Mouse (Mus musculus) retina, postnatal 1 day (tissue): ENCODE data around the gene Gria1.

Experiments
- DNase-seq: peaks from one replicate; pipeline ENCODE4 v3.0.0-alpha.2; 2012

The Gria1 gene

DNA sequence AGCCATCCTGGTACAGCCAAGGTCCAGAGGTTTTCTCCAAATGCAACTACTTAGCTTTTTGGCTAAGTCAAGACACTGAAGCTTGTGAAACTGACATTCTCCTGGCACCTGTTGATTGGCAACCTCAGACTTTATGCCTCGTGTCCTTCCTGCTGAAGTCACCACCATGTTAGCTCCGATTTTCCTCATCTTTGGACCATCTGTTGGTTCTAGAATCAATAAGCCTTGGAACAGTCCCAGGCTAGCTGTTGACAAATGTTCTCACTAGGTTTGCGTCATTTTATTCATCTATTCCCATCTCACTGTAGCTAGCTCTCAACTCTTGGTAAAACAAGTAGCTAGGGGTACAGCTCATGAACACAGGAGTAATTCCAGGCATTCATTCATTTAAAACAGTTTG is 51.3 kb downstream of the Gria1 start:
- no peak for DNase-seq

DNA sequence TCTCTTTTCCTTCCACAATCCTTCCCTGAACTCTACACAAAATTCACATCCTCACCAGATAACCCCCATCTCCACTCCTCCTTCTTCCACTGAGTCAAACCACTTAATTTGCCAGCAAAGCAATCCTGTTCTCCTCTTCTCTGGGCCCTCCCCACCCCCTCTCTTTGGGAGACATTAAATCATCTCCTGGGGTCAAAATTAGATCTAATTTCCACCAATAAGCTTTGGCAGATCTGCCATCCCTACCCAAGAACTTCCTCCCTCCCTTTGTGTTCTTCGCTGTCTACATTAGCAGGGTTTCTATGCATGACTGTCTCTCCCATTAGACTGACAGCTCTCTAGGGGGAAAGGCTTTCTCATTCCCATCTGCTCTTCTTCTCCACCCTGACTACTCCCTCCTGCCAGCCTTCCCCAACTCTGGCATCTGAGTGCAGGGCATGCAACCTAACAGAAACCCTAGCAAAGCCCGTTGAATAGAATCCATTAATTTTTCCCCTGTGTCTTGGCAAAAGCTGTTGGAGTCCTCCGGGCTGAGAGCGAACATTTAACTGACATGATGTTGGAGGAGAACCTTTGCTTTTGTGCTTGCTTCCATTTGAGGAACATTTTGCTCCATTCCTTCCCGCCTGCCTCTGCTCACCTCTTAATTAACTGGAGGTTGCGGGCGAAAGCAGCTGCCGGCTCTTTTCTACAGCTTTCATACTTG is 59.2 kb downstream of the Gria1 start:
- peak; percentile 30 for DNase-seq

DNA sequence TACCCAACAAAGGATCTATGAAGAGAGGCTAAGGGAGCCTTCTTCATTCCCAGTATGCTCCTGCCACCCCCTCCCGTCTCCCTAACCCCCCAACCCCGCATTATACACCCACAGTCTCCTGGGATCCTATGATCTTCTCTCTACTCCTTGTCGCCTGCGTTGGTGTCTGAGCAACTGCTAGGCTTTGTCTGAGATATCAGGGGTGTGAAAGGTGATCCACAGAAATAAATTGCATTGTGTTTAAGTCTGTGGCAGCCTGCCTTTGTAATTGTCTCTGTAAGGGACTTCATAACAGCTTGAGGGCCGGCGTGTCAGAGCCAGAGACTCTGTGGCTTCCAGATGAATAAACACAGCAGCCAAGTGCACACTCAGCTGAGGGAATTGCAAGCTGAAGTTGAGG is 61.0 kb downstream of the Gria1 start:
- peak; percentile 18 for DNase-seq

DNA sequence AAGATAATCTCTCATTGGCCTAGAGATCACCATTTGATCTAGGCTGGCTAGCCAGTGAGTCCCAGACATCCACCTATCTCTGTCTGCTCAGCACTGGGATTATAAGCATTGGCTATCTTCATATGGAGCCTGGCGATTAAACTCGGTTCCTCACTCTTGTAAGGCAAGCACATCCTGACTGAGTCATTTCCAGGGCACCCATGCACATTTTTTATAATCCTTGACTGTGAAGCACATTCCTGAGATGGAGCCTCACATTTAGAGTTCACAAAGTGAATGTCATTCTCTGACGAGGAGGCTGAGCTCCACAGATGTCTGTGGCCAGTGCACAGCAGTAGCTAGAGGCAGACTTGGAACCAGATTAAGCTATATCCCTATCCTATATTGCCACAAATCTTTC is 68.2 kb downstream of the Gria1 start:
- no peak for DNase-seq

DNA sequence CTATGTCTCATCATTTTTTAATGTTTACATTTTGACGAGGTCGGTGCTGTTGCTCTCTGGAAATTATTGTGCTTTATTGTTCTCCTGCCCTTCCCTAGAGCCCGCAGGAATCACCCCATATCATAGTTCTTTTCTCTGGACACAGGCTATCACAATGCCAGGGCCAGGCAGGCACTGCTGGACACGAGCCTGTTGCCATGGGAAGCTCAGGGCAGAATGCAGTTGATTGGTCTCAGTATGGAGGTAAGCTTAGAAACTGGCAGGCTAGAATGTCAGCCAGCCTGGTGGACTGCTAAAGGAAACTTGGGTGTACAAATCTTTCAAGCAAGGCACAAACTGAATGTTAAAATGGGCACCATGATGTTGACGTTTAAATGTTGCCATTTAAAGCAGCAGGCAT is 78.3 kb downstream of the Gria1 start:
- DNase-seq = no peak

DNA sequence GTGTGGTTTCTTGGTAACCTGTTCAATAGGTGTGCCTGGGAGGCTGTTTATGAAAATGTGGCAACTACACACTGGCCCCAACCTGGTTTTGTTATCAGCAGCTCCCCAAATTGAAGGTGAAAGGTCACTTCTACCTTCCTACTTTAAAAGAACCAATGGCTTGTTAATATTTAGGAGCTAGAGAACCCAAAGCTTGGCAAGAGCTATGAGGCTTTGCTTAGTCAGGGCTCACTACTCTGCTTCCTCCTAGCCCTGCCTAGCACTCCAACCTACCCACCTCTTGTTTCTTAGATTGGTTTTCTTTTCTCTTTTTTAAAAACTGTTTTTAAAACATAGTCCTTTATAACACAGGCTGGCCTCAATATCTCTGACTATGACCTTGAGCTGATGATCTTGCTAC is 79.5 kb downstream of the Gria1 start:
- no peak for DNase-seq

DNA sequence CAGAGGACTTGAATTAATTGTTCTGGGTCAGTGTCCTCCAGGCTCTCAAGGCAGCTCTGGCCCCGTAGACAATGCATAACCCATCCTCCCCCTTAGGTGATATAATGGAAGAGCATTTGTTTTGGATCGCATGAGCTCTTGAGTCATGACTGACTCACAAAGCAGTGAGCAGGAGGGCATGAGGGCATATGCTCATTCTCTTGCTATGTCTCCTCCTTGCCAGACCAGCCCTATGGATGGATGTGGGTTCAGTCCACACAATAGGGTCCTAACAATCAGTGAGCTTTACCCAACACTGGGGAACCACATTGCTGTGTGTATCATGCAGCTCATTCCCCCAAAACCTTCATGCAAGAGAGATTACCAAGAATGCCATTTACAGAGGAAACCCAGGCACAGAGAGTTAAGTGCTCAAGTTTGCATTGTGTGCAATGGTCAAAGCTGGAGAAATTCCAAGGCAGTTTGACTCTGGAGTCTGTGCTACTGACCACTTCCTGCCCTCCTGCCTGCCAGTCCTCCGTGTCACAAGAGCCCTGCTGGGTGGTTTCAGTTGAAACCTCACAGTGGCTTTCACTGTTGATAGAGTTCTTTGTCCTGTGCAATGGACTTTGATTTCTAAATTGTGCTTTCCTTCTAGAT is 80.2 kb downstream of the Gria1 start:
- DNase-seq = no peak

DNA sequence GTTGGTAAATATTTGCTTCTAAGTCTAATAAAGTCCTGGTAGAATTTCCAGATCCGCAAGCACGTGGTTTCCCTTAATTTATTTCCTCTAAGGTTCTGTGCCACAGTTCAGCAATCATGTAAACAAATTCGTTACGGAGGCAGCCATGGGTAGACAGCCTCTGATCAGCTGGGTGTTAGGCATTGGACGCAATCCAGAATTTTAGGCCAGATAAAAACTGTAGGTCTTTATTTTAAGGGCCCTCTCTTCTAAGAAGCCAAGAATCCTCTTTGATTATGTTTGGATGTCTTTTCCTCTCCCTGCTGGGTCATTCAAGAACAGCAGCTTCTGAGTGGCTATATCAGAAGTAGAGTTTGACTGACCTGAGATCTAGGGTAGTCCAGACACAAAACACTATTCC is 89.3 kb downstream of the Gria1 start:
- DNase-seq = no peak

DNA sequence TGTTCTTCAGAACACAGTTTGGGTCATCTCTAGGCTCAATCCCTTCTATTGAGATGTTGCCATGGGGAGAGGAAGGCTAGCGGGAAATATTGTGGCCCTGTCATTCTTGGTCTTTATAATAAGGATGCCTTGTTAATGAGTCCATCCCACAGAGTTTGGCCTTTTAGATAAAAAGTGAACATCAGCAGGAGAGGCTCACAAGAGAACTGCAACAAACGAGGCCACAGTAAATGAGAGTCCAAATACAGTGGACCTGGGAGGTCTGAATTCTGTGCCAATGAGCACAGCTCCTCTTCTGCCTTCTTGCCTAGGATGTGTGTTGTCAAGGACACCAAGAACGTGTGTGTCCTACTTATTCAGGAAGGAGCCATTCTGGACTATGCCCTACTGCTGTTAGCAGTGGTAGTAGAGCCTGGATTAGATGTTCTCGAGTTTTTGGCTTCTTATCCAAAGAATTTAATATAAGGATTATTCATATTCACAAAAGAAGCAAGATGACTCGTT is 92.6 kb downstream of the Gria1 start:
- DNase-seq = no peak

DNA sequence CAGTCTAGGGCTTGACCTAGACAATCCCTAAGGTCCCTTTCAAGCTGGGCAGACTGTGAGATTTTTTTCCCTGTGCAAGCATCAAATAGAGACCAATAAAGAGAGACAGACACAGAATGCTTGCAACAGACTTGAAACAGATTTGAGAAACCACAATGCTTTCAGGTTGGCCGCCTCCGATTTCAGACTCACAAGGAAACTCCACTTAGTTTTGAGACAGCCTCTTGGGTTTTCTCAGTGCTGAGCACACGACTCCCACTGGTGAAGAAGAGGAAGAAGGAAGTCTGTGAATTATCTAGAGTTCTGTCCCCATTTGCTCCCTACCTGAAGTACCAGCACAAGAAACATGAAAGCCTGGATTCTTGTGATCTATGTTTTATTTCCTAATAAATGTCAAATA is 94.5 kb downstream of the Gria1 start:
- DNase-seq = no peak

DNA sequence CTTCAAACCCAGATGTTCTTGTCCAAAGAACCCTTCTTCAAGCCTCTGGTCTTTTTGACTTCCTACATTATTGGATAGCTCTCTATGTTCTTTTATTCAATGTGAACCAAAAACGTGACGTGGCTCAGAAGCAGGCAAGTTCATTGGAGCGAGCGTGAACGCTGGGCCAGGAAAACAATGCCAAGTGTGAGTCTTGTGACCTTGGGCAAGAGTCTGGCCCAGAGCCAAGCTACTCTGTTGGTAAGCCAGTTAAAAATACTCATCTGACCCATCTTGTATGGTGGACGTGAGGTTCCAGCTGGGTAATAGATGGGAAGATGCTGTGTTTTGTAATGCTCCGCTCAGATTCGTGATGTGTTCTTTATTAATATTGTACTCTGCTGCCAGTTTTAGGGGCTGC is 101.2 kb downstream of the Gria1 start:
- peak; percentile 65 for DNase-seq

DNA sequence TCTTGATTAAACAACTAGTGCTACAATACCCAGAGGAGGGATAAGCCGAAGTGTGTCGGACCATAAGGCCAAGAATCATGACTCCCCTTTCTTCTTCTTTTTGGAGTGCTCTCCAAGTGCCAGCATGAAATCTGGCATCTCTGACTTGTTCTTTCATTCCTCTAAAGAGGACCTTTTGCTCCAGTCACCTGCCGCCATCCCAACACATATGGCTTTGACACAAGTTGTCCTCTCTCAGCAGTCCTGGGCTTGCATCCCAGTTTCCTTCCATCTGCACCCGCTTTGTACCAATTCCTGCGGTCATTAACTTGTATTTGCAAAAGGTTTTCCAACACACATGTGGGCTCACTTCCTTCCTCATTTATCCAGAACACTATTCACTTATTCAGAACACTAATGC is 103.2 kb downstream of the Gria1 start:
- no peak for DNase-seq

DNA sequence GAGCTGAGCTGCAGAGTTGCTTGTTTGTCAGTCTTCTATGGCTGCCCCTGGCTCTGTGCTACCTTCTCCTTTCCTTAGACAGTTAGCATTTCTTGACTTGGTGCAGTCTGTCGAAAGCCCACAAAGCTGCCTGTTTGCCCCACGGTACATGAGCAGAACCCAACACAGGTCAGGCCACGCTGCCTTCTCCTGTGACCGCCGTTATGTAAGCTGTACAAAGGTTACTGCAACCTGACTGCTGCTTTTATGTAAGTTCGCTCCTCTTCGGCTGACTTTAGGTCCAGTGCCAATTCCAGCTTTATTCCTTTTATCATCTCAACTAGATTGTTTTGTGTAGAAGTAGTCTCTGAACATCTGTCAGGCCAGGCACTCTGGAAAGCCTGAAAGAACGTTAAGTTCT is 115.9 kb downstream of the Gria1 start:
- no peak for DNase-seq

DNA sequence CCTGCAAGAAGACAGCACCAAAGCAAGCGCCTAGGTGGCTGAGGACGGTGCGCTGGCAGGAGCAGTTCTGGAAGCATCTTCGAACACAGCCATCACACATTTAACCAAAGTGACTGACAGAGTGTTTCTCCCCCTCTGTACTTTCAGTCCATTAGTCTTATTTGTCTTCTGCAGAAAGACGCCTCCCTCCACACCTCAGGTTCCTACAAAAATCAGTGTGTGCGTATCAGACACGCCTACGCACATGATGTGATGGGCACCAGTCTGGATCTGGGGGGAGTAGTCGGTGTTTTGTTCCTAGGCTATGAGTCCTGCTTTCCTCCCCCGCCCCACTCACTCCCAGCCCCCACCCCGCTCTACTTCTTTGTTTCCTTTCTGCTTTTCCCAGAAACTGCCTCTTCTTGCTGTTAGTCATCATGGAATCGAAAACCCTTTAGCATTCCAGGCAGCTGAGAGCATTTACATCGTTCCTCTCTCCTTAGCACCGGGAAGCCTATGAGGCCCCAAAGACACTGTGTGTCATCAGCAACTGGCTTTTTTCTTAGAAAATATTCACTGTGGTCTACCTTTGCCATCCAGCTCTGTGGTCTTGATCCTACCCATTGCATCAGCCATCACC is 129.1 kb downstream of the Gria1 start:
- DNase-seq = no peak

DNA sequence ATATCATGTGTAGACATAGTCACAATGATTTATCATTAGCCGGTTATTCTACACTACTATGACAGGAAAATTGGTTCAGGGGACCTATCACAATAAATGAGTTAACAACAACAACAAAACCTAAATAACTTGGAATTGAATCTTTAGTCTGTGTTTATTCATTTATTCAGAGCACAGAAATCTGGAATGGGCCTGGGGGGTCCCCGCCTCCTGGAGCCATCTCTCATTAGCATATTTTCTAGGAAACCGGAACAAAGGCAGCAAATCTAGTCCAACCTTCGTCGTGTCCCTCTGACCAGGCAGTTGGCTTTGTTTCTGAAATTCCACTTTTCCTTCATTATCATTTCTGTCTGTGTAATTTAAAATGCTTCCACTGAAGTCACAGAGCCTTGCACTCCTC is 132.5 kb downstream of the Gria1 start:
- peak; percentile 17 for DNase-seq

DNA sequence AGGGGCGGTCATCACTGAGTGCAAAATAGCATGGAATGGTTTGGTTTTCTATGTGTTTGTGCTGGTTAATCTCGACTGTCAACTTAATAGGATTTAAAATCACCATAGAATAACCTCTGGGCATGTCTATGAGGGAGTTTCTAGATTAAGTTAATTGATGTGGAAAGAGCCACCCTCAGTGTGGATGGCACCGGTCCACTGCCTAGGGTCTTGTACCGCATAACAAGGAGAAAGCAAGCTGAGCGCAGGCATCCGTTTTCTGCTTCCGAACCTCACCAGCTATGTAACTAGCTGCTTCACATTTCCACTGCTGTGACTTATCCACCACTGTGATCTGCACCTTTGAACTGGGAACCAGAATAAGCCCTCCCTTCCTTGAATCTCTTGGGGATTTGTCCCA is 134.0 kb downstream of the Gria1 start:
- peak; percentile 50 for DNase-seq

DNA sequence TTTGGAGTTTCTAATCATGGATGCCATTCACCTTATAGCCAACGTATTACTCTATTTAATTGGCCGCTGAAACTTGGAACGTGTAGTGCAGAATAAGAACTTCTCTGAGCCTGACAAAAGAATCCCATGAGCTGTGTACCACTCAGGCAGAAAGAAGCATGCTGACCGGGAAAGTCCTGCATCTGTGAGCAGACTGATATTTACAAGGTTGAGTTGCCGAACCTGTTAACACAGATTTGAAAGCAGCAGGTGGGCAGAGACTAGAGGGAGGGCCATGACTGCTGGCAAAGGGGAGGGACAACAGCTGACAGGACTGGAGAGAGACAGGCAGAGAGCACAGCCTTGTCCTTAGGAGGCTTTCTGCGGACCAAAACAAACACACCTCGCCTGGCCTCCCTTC is 134.5 kb downstream of the Gria1 start:
- DNase-seq = peak; percentile 67

DNA sequence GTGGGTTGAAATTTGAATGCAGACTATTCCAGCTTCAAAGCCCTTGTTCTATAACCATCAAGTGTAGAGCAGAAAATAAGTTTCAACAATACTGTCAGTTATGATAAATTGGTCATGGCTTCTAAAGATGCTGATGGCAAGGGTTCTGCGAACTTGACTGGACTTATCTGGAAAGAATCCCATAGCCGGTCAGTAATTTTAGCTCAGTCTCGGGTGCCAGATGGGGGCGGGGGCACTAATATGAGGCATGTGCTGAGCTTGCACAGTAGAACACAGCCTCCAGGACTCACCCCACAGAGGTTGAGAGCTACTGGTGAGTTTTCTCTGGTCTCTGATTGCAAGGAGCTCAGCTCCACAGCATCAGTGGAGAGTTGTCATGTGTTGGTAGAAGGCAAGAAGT is 140.5 kb downstream of the Gria1 start:
- no peak for DNase-seq

DNA sequence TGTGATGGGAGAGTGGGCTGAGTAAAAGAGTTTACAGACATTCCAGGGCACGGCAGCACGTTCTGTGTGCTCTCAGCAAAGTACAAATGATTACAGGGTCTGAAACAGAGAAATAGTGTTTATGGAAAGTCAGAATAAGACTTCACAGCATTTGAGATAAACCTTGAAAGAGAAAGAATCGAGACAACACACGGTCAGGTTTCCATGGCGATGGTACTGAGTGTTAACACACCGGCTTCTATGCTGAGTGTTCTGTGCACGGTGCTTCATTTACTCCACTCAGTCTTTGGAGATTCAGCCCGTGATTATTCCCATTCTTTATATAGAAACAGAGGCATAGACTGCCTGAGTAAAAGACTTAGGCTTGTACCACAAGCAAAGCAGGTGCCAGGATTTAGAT is 143.8 kb downstream of the Gria1 start:
- DNase-seq = no peak

DNA sequence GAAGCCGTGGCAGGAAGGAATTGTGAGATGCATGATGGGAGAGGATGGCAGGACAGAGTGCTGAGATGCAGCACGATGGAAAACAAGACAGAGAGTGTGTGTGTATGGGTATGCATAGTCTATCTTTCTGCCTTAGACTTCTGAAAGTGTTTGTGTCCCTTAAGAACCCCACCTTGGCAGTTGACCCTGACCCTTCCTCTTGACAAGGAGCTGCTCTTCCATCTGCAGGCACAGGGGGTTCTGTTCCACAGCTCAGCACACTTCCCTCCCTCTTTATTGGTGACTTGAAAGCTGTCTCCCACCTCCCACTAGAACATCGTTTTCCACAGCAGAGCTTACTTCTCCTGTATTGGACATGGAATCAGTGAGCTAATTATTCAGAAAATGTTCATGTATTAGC is 148.2 kb downstream of the Gria1 start:
- DNase-seq = no peak

DNA sequence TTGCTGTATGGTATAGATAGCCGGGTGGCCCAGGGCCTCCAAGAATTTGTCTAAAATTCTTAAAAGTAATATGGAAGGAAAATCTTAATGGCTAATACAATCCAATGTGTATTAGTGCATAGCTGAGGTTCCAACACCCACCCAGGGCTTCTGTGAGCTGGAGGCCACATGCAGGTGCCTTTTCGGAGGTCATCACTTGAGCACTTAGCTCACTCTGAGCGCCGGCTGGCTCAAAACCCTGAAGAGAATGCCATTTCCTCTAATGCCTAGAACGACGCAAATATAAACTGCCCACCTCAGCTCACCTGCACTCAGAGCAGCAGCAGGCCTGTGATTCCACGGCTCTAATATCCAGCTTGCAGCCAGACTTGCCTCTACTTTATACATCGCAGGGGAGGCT is 148.9 kb downstream of the Gria1 start:
- DNase-seq = no peak

DNA sequence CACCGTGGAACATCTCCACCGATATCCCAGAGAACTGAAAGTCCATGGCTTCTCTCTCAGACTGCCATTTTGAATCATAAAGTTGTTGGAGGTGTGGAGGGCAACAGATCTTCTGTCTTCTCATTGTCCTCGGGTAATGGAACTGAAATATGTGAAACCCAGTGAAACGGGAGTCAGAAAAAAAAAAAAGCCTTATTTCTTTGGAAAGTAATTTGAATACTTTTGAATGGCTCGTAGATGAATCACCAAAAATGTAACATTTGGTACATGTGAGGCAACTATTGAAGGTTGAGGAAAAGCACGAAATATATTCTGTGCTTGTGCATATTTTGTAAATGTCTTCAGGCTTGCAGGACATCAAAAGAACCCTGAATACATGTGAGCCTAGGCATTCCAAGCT is 151.7 kb downstream of the Gria1 start:
- DNase-seq = no peak

DNA sequence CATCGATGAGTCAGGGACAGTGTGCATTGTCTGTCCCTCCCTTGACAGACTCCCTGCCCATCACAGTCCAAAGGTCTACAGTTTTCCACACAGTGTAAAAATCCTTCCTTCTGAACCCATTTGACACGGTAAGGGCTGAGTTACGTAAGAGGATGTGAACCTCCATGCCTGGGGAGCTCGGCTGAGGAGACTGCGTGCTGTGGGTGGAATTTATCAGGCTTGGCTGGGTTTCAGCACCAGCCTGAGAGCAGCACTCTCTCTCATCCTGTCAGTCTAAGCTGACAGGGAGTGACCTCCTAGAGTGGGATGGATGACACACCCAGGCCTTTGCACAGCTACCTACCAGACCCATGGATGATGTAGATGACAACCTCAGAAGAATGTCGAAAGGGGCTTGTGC is 158.9 kb downstream of the Gria1 start:
- DNase-seq = no peak

DNA sequence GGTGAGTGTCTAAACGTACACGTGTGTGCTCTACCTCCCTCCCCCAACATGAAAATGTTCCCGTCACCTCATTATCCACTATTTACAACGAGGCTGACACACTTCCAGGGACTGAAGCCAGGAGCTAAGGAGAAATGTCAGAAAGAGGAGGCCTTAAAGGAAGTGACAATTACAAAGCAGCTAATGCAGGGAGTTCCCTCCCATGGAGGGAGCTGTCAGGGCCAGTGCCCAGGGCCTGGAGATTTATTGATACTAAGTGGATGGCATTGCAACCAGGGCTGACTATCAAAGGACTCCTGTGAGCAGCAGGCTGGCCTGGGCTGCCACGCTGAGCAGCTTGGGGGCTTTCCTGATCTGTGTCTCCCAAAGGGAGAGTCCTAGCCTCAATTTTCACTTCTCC is 163.0 kb downstream of the Gria1 start:
- DNase-seq = peak; percentile 52

DNA sequence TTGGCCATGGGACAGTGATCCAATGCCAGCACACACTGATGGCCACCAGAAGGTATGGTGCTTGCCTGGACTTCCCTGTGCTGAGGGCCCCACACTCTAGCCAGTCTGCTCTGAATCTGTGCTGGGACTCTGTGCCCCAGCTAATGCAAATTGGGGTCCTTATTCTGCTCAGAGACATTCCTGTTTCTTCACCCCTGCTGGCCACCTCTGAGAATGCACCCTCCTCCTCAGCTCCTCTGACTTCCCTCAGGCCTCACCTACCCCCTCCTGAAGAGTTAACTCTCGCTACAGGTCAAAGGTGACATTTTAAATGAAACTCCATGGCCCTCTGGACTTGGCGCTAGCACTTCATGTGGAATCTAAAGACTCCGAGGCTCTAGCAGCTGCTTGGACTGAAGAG is 165.4 kb downstream of the Gria1 start:
- DNase-seq = peak; percentile 46
